Mouse (Mus musculus) gonadal fat pad, adult 2 months (tissue): Measurements from ENCODE around the gene Zyx. TPM values are rescaled to one million over a fixed set of nuclear protein-coding genes. Genes with fewer than 3 reads are reported as not detected.

Experiments used
- DNase-seq: peaks from one replicate; pipeline ENCODE4 v3.0.0-alpha.2; 2012; ENCODE audit warnings: low read depth
- polyA plus RNA-seq: library from polyadenylated mRNA; depleted of rRNA; stranded (reverse); fragments of >200 nt; gene quantifications from 2 replicates; pipeline ENCODE4 v1.2.3, GENCODE M21; 2012

Zyx gene
- polyA plus RNA-seq, 1 experiment = 105 TPM

- no peak for DNase-seq
Measured at GRCm38 (mm10) chr6:42350968-42351775, 1.7 kb downstream of the Zyx start.

DNA sequence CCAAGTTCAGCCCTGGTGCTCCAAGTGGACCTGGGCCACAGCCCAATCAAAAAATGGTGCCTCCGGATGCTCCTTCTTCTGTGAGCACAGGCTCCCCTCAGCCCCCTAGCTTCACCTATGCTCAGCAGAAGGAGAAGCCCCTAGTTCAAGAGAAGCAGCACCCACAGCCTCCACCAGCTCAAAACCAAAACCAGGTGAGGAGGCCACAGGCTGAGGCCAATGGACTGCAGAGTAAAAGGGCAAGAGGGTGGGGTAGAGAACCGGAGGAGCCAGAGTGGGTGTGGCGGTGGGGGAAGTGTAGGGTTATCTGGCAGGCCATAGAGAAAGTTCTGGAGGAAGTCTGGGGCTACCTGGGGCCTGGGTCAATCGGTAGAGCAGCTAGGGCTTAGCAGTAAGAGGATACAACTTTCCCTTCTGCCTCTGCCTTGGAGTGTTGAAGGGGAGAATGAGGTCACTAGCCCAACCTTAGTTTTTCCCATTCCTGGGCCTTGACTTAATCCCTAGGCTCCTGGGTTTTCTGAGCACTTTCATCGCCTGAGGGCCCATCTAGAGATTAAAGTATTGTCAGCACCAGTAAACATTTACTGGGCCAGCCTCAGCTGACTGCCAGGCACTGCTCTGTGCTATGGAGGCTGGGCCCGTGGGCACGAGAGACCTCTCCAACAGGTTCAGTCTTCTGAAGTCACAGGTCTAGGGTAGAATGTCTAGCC, 2.5 kb downstream of the Zyx start:
- no peak for DNase-seq

GRCm38 (mm10) chr6:42352486-42352846, 3.0 kb downstream of the Zyx start:
- no peak for DNase-seq

GRCm38 (mm10) chr6:42353180-42353579, 3.8 kb downstream of the Zyx start:
- DNase-seq = no peak

- no peak for DNase-seq
Measured at GRCm38 (mm10) chr6:42354076-42355019, 4.9 kb downstream of the Zyx start.

- no peak for DNase-seq
Measured at GRCm38 (mm10) chr6:42355366-42355765, 5.9 kb downstream of the Zyx start.

DNA sequence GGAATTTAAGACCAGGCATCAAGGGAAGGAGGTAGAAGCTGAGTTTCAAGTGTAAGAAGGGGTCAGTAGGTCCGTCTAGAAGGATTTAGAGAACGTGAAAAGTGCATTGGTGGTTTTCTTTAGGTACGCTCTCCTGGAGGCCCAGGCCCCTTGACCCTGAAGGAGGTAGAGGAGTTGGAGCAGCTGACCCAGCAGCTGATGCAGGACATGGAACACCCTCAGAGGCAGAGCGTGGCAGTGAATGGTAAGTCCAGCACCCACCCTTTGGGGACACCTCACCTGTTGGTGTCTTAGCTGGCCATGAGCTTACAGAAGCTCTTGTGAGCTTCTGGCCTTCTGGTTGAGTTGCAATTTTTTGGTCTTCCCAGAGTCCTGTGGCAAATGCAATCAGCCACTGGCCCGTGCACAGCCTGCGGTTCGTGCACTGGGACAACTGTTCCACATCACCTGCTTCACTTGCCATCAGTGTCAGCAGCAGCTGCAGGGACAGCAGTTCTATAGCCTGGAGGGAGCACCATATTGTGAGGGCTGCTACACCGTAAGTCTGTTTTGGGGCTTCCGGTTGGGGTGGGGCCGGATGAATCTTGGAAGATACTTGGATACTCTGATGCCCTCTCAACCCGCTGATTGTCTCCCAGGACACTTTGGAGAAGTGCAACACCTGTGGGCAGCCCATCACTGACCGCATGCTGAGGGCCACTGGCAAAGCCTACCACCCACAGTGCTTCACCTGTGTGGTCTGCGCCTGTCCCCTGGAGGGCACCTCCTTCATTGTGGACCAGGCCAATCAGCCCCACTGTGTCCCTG, 6.6 kb downstream of the Zyx start:
- no peak for DNase-seq

GRCm38 (mm10) chr6:42356913-42357312, 7.5 kb downstream of the Zyx start:
- no peak for DNase-seq

GRCm38 (mm10) chr6:42357901-42358300, 8.5 kb downstream of the Zyx start:
- DNase-seq = no peak

- DNase-seq = no peak
Measured at GRCm38 (mm10) chr6:42358901-42359300, 9.5 kb downstream of the Zyx start.

GRCm38 (mm10) chr6:42359364-42360147, 10.1 kb downstream of the Zyx start:
- DNase-seq = no peak

DNA sequence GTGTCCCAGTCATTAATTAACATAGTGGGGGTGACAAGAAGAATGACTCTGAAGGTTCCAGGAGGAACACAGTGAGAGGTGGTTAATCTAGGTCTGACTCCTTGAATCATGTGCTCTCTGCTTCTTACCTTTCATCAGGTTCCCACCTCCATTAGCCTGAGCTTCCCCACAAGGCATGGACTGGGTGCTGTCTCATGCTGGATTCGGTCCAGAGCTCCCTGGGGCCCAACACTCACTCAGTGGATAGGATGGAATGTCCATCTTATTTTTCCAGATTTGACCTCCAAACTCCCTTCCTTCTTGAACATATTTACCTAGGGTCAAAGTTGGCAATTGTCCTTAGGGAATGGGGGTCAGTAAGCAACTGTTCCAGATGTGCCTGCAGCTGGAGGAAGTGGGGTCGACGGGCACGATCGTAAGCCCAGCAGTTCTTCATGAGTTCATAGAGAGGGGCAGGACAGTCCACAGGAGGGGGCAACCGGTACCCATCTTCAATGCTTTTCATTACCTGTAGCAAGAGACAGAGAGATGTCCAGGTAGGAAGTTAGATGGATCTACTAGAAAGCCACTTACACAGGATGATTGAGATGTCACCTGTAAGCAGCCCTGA, 10.9 kb downstream of the Zyx start:
- DNase-seq = no peak

DNA sequence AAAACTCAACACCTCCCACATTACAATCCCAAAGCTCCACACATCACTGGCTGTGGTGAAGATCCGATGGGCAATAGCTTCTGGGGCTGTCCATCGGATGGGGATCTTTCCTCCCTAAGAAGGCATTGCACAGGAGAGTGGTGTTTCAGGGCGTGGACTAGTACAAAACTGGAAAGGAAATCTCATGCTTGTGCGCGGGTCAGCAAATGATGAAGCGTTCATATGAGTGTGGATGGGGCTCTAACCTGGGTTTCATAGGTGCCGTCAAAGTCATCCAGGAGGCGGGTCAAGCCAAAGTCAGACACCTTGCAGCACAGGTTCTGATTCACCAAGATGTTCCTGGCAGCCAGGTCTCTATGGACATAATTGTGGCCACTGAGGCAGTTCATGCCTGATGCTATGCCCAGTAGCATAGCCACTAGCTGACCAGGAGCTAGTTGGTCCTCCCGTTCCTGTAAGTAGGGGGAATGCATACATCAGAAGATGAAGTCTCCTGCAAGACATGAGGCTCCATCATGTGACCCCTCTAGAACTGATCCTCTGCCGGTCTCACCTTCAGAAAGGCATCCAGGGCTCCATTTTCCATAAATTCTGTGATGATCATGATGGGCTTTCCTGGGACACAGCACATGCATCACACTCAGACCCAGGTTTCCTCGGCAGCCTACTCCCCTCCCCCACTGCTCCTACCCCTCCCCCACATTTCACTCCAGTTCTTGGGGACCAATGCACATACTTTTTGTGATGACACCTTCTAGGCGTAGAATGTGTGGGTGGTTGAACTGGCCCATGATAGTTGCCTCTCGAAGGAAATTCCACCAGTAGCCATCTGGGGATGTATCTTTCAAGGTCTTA, 11.8 kb downstream of the Zyx start:
- DNase-seq = no peak

GRCm38 (mm10) chr6:42362074-42362473, 12.6 kb downstream of the Zyx start:
- DNase-seq = no peak

DNA sequence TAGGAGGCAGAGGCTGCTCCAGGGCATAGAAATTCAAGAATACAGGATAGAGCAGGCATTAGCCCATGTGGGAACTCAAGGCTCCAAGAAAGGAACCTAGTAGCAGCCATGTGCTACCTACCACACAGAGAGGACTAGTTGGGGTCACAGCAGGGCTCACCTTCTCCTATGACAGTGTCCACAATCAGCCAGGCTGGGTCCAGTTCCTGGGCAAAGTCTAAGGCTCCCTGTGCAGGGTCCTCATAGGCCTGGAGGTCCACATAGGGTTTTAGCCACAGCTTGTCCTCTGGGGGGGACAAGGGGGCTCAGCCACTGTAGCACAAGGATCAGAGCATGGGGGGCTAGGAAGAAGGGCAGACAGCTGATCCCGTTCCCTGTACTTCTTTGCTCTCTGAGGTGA, 13.1 kb downstream of the Zyx start:
- no peak for DNase-seq

- DNase-seq = no peak
Measured at GRCm38 (mm10) chr6:42362974-42363373, 13.5 kb downstream of the Zyx start.

DNA sequence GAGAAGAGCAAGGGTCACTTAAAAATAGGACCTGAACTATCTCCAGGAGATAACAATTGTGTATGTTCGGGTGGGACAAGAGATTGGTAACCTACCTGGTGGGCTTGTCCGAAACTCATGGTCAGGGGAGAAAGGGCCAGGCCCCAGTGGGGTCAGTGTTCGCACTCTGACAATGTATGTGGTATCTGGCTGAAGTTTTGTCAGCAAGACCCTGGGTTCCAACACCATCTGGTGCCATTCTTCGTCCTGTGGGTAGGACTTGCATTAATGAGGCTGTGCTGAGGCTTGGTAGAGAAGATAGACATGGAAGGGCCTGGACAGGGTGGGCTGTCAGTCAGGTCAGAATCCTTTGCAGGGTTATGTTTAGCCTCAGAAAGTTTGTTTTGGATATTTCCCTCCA, 14.6 kb downstream of the Zyx start:
- no peak for DNase-seq

DNA sequence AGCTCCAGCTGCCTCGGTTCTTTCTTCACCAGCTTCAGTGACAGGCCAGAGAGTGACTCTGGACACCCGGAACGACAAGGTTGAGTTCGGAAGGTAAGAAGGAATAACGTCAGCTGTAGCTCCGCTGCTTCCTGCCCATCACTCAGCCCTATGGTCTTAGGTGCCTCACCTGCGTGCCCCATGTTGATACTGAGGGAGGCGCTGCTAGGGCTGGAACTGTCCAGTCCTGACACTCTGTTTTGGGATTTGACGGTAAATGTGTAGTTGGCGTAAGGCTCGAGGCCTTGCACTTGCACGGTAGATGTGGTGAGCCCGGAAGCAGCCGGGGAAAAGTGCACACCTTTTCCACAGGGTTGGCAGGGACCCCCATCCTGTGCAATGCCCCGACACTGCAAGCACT, 15.2 kb downstream of the Zyx start:
- no peak for DNase-seq

- DNase-seq = no peak
Measured at GRCm38 (mm10) chr6:42365215-42365614, 15.8 kb downstream of the Zyx start.
